Mouse (Mus musculus): ENCODE results near the gene Vkorc1. TPM values are rescaled to one million over a fixed set of nuclear protein-coding genes. Genes with fewer than 3 reads are reported as not detected.

The Vkorc1 gene
- polyA plus RNA-seq, 1 experiment from 2014 or later, result 66.7 TPM

GRCm38 (mm10) chr7:127888821-127889220 lies 6.6 kb downstream of the Vkorc1 start:
- Histone ChIP-seq H3K4me3 (no peak overlapping the region), H3K4me1 (peaks cover 14% of the 10 kb centered on the region), H3K27ac (no peak overlapping the region), H3K4me2 (replicated peaks) (no peak overlapping the region), H3K9me3 (replicated peaks) (no peaks in the 10 kb centered on the region), H3K9ac (no peak overlapping the region), H3K27me3 (no peaks in the 10 kb centered on the region), H3K36me3 (peaks cover 81% of the 10 kb centered on the region)
- no peak for ATAC-seq (ENCODE audit: low FRiP score)
- WGBS, result 67% methylated on average over 3 of the region's 3 CpGs

GRCm38 (mm10) chr7:127887781-127888180 lies 7.6 kb downstream of the Vkorc1 start:
- no peaks in the 10 kb centered on the region for H3K9me3 ChIP-seq (replicated peaks)
- no peak for ATAC-seq (ENCODE audit: low FRiP score)
- no peaks in the 10 kb centered on the region for H3K27me3 ChIP-seq
- no peak overlapping the region for H3K9ac ChIP-seq
- H3K4me1 ChIP-seq, result peaks cover 18% of the 10 kb centered on the region
- no peak overlapping the region for H3K4me3 ChIP-seq
- peaks cover 85% of the 10 kb centered on the region for H3K36me3 ChIP-seq
- 86% methylated on average over 3 of the region's 3 CpGs for WGBS
- H3K4me2 ChIP-seq (replicated peaks), result no peak overlapping the region
- H3K27ac ChIP-seq, result no peak overlapping the region

- WGBS, result 89% methylated on average over 8 of the region's 8 CpGs
- Histone ChIP-seq H3K36me3 (peaks cover 89% of the 10 kb centered on the region), H3K4me3 (no peak overlapping the region), H3K27me3 (no peaks in the 10 kb centered on the region), H3K4me2 (replicated peaks) (no peak overlapping the region), H3K9me3 (replicated peaks) (no peaks in the 10 kb centered on the region), H3K4me1 (peaks cover 18% of the 10 kb centered on the region), H3K9ac (no peak overlapping the region), H3K27ac (no peak overlapping the region)
- no peak for ATAC-seq (ENCODE audit: low FRiP score)
Observed at GRCm38 (mm10) chr7:127887191-127887590, 8.2 kb downstream of the Vkorc1 start.

GRCm38 (mm10) chr7:127886551-127886950 lies 8.9 kb downstream of the Vkorc1 start:
- no peak overlapping the region for H3K9ac ChIP-seq
- peaks cover 95% of the 10 kb centered on the region for H3K36me3 ChIP-seq
- no peaks in the 10 kb centered on the region for H3K27me3 ChIP-seq
- H3K27ac ChIP-seq, result no peak overlapping the region
- no peaks in the 10 kb centered on the region for H3K9me3 ChIP-seq (replicated peaks)
- no peak overlapping the region for H3K4me2 ChIP-seq (replicated peaks)
- WGBS, result 93% methylated on average over 6 of the region's 6 CpGs
- no peak for ATAC-seq (ENCODE audit: low FRiP score)
- peaks cover 18% of the 10 kb centered on the region for H3K4me1 ChIP-seq
- H3K4me3 ChIP-seq, result no peak overlapping the region

GRCm38 (mm10) chr7:127885951-127886350 lies 9.5 kb downstream of the Vkorc1 start:
- H3K36me3 ChIP-seq, result peaks cover 99% of the 10 kb centered on the region
- no peak overlapping the region for H3K9ac ChIP-seq
- H3K4me3 ChIP-seq, result no peak overlapping the region
- H3K27ac ChIP-seq, result no peak overlapping the region
- 78% methylated on average over 6 of the region's 6 CpGs for WGBS
- no peaks in the 10 kb centered on the region for H3K27me3 ChIP-seq
- ATAC-seq (ENCODE audit: low FRiP score), result no peak
- H3K9me3 ChIP-seq (replicated peaks), result no peaks in the 10 kb centered on the region
- H3K4me1 ChIP-seq, result peaks cover 18% of the 10 kb centered on the region
- H3K4me2 ChIP-seq (replicated peaks), result no peak overlapping the region

- Histone ChIP-seq H3K4me1 (peaks cover 29% of the 10 kb centered on the region), H3K4me3 (no peak overlapping the region), H3K9me3 (replicated peaks) (no peaks in the 10 kb centered on the region), H3K27ac (no peak overlapping the region), H3K9ac (no peak overlapping the region), H3K36me3 (peaks cover 75% of the 10 kb centered on the region), H3K4me2 (replicated peaks) (no peak overlapping the region), H3K27me3 (no peaks in the 10 kb centered on the region)
- no peak for ATAC-seq (ENCODE audit: low FRiP score)
- 88% methylated on average over 12 of the region's 12 CpGs for WGBS
Observed at GRCm38 (mm10) chr7:127880431-127880830, 15.0 kb downstream of the Vkorc1 start.

- no peak for ATAC-seq (ENCODE audit: low FRiP score)
- 96% methylated on average over 9 of the region's 9 CpGs for WGBS
- H3K36me3 ChIP-seq, result peaks cover 65% of the 10 kb centered on the region
Observed at GRCm38 (mm10) chr7:127879301-127879700, 16.1 kb downstream of the Vkorc1 start.

GRCm38 (mm10) chr7:127876467-127877348 lies 18.7 kb downstream of the Vkorc1 start, which contains the start of gene Zfp668:
Gene Zfp668 (minus strand): TSS chr7:127876828.
- H3K36me3 ChIP-seq, result peaks cover 46% of the 10 kb centered on the region
- peak within 1 kb of the TSS; percentile 81 for H3K4me3 ChIP-seq
- H3K27me3 ChIP-seq, result no peaks in the 10 kb centered on the region
- peak within 1 kb of the TSS; percentile 96 for H3K9ac ChIP-seq
- peak; percentile 61 for ATAC-seq (ENCODE audit: low FRiP score)
- H3K4me1 ChIP-seq, result peaks cover 31% of the 10 kb centered on the region
- H3K4me2 ChIP-seq (replicated peaks), result peak within 1 kb of the TSS; percentile 86
- peak within 1 kb of the TSS; percentile 96 for H3K27ac ChIP-seq
- under 1% methylated on average over 60 of the region's 60 CpGs for WGBS
- H3K9me3 ChIP-seq (replicated peaks), result no peaks in the 10 kb centered on the region

More at GRCm38 (mm10) chr7:127879301-127879700, 16.1 kb downstream of the Vkorc1 start:
- Histone ChIP-seq H3K27ac (no peak overlapping the region), H3K9ac (no peak overlapping the region), H3K4me2 (replicated peaks) (no peak overlapping the region), H3K9me3 (replicated peaks) (no peaks in the 10 kb centered on the region), H3K27me3 (no peaks in the 10 kb centered on the region), H3K4me3 (no peak overlapping the region), H3K4me1 (peaks cover 26% of the 10 kb centered on the region)

GRCm38 (mm10) chr7:127876041-127876466 lies 19.4 kb downstream of the Vkorc1 start, which contains the start of gene Zfp646:
Gene Zfp646 (plus strand): TSS chr7:127876221.
- H3K4me1 ChIP-seq, result peaks cover 31% of the 10 kb centered on the region
- H3K27ac ChIP-seq, result peak within 1 kb of the TSS; percentile 96
- WGBS, result under 1% methylated on average over 41 of the region's 41 CpGs
- ATAC-seq (ENCODE audit: low FRiP score), result peak; percentile 89
- peak within 1 kb of the TSS; percentile 96 for H3K9ac ChIP-seq
- no peaks in the 10 kb centered on the region for H3K9me3 ChIP-seq (replicated peaks)
- peak within 1 kb of the TSS; percentile 86 for H3K4me2 ChIP-seq (replicated peaks)
- no peaks in the 10 kb centered on the region for H3K27me3 ChIP-seq
- peak within 1 kb of the TSS; percentile 81 for H3K4me3 ChIP-seq
- H3K36me3 ChIP-seq, result peaks cover 42% of the 10 kb centered on the region

GRCm38 (mm10) chr7:127875627-127876001 lies 19.8 kb downstream of the Vkorc1 start:
- no peaks in the 10 kb centered on the region for H3K9me3 ChIP-seq (replicated peaks)
- H3K27ac ChIP-seq, result peak overlapping the region; percentile 96
- peaks cover 31% of the 10 kb centered on the region for H3K4me1 ChIP-seq
- no peaks in the 10 kb centered on the region for H3K27me3 ChIP-seq
- peak; percentile 96 for ATAC-seq (ENCODE audit: low FRiP score)
- WGBS, result under 1% methylated on average over 39 of the region's 43 CpGs
- peak overlapping the region; percentile 86 for H3K4me2 ChIP-seq (replicated peaks)
- H3K4me3 ChIP-seq, result peak overlapping the region; percentile 81
- peaks cover 39% of the 10 kb centered on the region for H3K36me3 ChIP-seq
- peak overlapping the region; percentile 96 for H3K9ac ChIP-seq

GRCm38 (mm10) chr7:127874812-127875626 lies 20.4 kb downstream of the Vkorc1 start:
- Histone ChIP-seq H3K27me3 (no peaks in the 10 kb centered on the region), H3K9ac (peak overlapping the region; percentile 96), H3K4me1 (peaks cover 31% of the 10 kb centered on the region), H3K9me3 (replicated peaks) (no peaks in the 10 kb centered on the region), H3K27ac (peak overlapping the region; percentile 96), H3K4me3 (peak overlapping the region; percentile 81), H3K36me3 (peaks cover 36% of the 10 kb centered on the region), H3K4me2 (replicated peaks) (peak overlapping the region; percentile 86)
- 5% methylated on average over 20 of the region's 20 CpGs for WGBS
- ATAC-seq (ENCODE audit: low FRiP score), result peak; percentile 51
